Mouse (Mus musculus) Patski (cell line): ENCODE results near the gene Acvrl1. TPM values are rescaled to one million over a fixed set of nuclear protein-coding genes. Genes with fewer than 3 reads are reported as not detected.

ENCODE experiments used
- ATAC-seq: fragments of 100-300 bp; one replicate; pipeline ENCODE4 v1.8.0; 2021
- CTCF ChIA-PET: fragments of 350-600 bp; sonication (Branson Sonifier 250); formaldehyde crosslinking; loops from one replicate; lab custom pipeline; 2022; ENCODE audit warnings: inconsistent platforms; lab: Charles Lee
- POLR2A ChIA-PET: fragments of 350-600 bp; sonication (Branson Sonifier 250); formaldehyde crosslinking; loops from one replicate; lab custom pipeline; 2022; ENCODE audit warnings: antibody characterized with exemption, inconsistent platforms; lab: Charles Lee
- DNase-seq: peaks from one replicate; pipeline ENCODE4 v3.0.0-alpha.2; 2011; ENCODE audit warnings: low read depth, low spot score
- H3K27me3 ChIP-seq: fragments of 371-371 bp; one replicate; pipeline ENCODE4 v1.5.1; 2021
- CTCF ChIP-seq: fragments of 100-300 bp; IDR thresholded peaks from one replicate; pipeline ENCODE4 v1.5.1; 2021
- in situ Hi-C: fragments of 300-500 bp; cut with MboI; formaldehyde crosslinking; loops from 3 replicates; pipeline ENCODE4 v1.11.1; 2018; ENCODE audit warnings: low pct_unique_long_range_greater_than_20kb, mixed read lengths
- polyA plus RNA-seq: library from polyadenylated mRNA; unstranded; gene quantifications from one replicate; pipeline ENCODE4 v1.2.3, GENCODE M21; 2021

Gene Acvrl1
- polyA plus RNA-seq, 1 experiment from 2014 or later = not detected

DNA sequence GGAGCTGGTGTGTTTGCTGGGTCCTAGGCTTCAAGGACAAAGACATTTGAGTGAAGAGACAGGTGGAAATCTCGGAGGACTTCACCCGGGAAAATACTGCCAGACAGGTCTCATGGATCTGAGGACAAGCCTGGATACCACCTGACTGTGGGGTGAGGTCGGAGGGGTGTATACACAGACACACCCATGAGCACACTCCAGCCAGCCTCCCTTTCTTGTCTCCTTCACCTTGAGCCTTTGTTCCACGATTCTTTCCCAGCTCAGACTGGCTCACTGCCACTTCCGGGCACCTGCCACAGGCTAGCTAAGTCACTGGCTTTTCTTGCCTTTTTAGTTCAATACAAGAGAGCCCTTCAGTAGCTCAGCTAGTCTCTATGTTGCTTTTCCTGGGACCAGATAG, 36.0 kb downstream of the Acvrl1 start:
- no peak for DNase-seq
- no peak for TF ChIP-seq CTCF
- ATAC-seq = no peak
- no peaks in the 10 kb centered on the region for H3K27me3 ChIP-seq
- in situ Hi-C loops = no loop called here
- ChIA-PET POLR2A (interaction anchor here (1.0 to 1.3 kb wide), 2 partner anchors 16 to 31 kb away, joined by 3 read pairs; no protein-coding TSS in a partner anchor), CTCF (interaction anchor here (1.2 to 2.5 kb wide), 3 partner anchors 16 to 31 kb away, joined by 3 to 8 read pairs (median 3); no protein-coding TSS in a partner anchor)

DNA sequence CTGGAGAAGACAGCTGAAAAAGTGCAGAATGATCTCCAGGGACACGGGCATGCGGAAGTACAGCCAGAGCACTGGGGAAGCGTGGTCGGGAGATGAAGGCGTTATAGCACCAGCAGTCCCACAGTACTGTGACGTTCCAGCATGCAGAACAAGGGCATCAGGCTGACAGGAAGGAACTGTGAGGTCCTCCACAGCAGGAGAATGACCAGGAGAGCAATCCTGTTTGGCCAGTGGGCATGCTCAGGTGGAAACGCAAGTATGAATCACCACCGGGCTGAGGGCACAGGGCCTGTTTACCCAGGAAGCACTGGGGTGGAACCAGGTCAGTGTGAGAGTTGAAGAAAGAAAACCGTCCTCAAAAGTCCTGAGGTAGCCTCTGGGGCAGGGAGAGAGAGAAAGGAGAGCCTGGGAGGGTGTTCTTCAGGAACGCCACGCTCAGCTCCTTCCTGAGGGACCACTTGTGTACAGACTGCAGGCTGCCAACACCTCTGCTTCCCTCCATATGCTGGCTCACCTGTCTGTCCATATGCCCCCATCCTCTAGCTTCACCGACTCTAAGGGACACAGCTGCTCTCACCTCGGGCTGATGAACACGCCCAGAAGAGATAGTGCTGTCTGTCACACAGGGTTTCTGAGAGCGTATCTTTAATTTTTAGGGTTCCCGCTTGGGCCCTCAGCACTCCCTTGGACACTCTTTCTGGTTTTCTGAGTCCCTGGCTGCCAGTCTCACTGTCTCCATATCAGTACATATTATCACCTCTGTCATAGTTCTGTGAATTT, 37.5 kb downstream of the Acvrl1 start:
- ChIA-PET CTCF (no interaction called here), POLR2A (interaction anchor here (0.6 kb wide), 1 partner anchor 205 kb away, joined by 3 read pairs; no protein-coding TSS in a partner anchor)
- ATAC-seq (no peak), DNase-seq (no peak)
- in situ Hi-C loops = no loop called here
- no peak for TF ChIP-seq CTCF
- no peaks in the 10 kb centered on the region for H3K27me3 ChIP-seq

DNA sequence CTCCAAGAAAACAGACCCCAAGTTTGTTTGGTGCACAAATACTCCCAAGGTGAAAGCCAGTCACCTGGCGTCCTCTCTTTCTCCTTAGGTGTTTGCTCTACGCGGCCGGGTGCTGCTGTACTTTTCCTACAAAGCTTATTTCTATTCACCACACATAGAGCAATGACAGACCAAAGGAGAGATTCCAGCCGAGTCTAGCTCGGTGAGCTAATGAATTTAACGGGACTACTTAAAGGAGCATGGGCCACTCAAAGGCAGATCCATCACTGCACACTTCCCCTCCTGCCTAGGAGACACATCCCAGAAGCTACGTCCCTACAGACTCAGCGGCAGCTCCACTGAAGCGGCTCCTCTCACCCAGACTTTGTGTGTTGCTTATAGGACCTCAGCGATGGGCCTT, 39.2 kb downstream of the Acvrl1 start:
- no peaks in the 10 kb centered on the region for H3K27me3 ChIP-seq
- POLR2A ChIA-PET = no interaction called here
- TF ChIP-seq CTCF = no peak
- CTCF ChIA-PET = no interaction called here
- ATAC-seq = no peak
- no peak for DNase-seq
- in situ Hi-C loops = no loop called here

- ChIA-PET POLR2A (no interaction called here), CTCF (interaction anchor here (0.6 to 1.9 kb wide), 2 partner anchors 14 to 28 kb away, joined by 3 to 4 read pairs; no protein-coding TSS in a partner anchor)
- in situ Hi-C loops = no loop called here
- ATAC-seq = no peak
- no peak for TF ChIP-seq CTCF
- no peaks in the 10 kb centered on the region for H3K27me3 ChIP-seq
- DNase-seq = no peak
Observed at GRCm38 (mm10) chr15:101169910-101170309, 41.6 kb downstream of the Acvrl1 start.

GRCm38 (mm10) chr15:101170413-101170980, 42.2 kb downstream of the Acvrl1 start:
- POLR2A ChIA-PET = no interaction called here
- ATAC-seq = no peak

GRCm38 (mm10) chr15:101171272-101171671, 43.0 kb downstream of the Acvrl1 start:
- no peaks in the 10 kb centered on the region for H3K27me3 ChIP-seq
- no peak for ATAC-seq
- DNase-seq = no peak
- ChIA-PET POLR2A (no interaction called here), CTCF (interaction anchor here (1.9 kb wide), 1 partner anchor 27 kb away, joined by 4 read pairs; no protein-coding TSS in a partner anchor)
- in situ Hi-C loops = no loop called here
- no peak for TF ChIP-seq CTCF

More at GRCm38 (mm10) chr15:101170413-101170980, 42.2 kb downstream of the Acvrl1 start:
- TF ChIP-seq CTCF = no peak
- in situ Hi-C loops = no loop called here
- no peak for DNase-seq
- CTCF ChIA-PET = interaction anchor here (0.6 to 1.9 kb wide), 2 partner anchors 14 to 27 kb away, joined by 3 to 4 read pairs; no protein-coding TSS in a partner anchor
- H3K27me3 ChIP-seq = no peaks in the 10 kb centered on the region

GRCm38 (mm10) chr15:101172016-101172415, 43.7 kb downstream of the Acvrl1 start:
- ChIA-PET POLR2A (no interaction called here), CTCF (interaction anchor here (1.0 kb wide), 1 partner anchor 26 kb away, joined by 3 read pairs; no protein-coding TSS in a partner anchor)
- in situ Hi-C loops = no loop called here
- no peak for ATAC-seq
- DNase-seq = no peak
- no peak for TF ChIP-seq CTCF
- no peaks in the 10 kb centered on the region for H3K27me3 ChIP-seq

- ChIA-PET POLR2A (no interaction called here), CTCF (interaction anchor here (0.9 to 1.6 kb wide), 4 partner anchors 22 to 26 kb away, joined by 3 to 4 read pairs (median 3); no protein-coding TSS in a partner anchor)
- in situ Hi-C loops = no loop called here
- DNase-seq (no peak), ATAC-seq (peak; percentile 72)
- no peak for TF ChIP-seq CTCF
- H3K27me3 ChIP-seq = no peaks in the 10 kb centered on the region
Observed at GRCm38 (mm10) chr15:101173421-101174211, 45.3 kb downstream of the Acvrl1 start, which contains the start of gene Acvr1b. TSS of gene Acvr1b (plus strand) at chr15:101174067.

DNA sequence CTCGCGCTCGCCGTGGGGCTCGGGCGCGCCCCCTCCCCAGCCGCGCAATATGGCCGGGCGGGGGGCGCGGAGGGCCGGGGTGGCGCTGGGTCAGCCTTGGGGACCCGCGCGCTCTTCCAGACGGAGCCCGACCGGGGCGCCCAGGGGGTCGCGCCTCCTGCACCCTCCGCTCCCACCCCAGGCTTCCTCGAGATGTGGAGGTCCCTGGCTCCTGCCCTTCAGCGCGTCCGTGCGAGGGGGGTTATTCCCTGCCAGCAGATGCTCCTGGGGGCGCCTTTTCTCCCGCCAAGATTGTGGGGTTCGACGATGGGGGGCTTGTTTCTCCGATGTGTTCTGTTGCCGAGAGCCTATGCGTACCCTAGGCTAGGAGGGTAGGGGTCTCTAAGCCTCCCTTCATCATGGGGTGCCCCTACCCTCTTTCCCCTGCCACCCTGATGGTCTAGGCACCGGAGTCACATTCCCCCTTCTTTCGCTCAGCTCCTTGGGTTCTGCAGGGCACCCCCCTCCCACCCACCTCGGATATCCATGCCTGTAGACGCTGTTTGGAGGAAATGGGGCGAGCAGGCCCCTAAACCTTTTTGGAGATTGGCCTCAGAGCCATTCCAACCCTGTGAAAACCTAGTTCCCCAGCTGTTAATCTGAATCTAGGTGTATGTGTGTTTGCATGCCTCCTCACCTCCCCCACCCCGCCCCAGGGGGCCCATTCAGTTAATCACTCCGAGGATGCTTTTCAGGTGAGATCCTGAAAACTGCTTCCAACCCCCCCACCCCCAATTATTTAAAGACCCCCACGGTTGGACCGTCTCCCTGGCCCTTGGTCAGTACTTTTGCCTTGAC, 46.2 kb downstream of the Acvrl1 start:
- no peak for ATAC-seq
- TF ChIP-seq CTCF = no peak
- POLR2A ChIA-PET = interaction anchor here (0.7 to 1.2 kb wide), 3 partner anchors 27 to 413 kb away, joined by 3 read pairs; partner anchors contain the start of gene Slc4a8
- CTCF ChIA-PET = interaction anchor here (1.6 kb wide), 1 partner anchor 24 kb away, joined by 4 read pairs; no protein-coding TSS in a partner anchor
- no peak for DNase-seq
- H3K27me3 ChIP-seq = no peaks in the 10 kb centered on the region
- in situ Hi-C loops = no loop called here
